In genomic region chr15:101170413-101170980, GRCm38 (mm10) we compare ENCODE assay signal across 25 mouse cellular contexts. TPM values are rescaled to one million over a fixed set of nuclear protein-coding genes. Genes with fewer than 3 reads are reported as not detected.
DNase-seq lines count a peak whose midpoint lies in the region; ATAC-seq and TF ChIP-seq lines count a peak whose summit lies in the region.
"Had no signal": no experiment of that assay in that cellular context is flagged by ENCODE, and none has a peak within 500 bp of the region (broad histone marks: within the 10 kb centered on the region; RNA-seq: fewer than 3 reads in every experiment).

No protein-coding gene starts in this region.

- TF ChIP-seq CTCF in MEL (IDR thresholded peaks at IDR 0.05 in 2 of 3, conservative IDR thresholded peaks at IDR 0.05 in 1 of 3; ENCODE audit: control insufficient read depth in 1 of 3, insufficient read depth in 1 of 3, low read depth in 2 of 3, low read length in 3 of 3, poor library complexity in 1 of 3, severe bottlenecking in 1 of 3) = no peak

- no peaks in the 10 kb centered on the region for H3K9me3 ChIP-seq in liver, embryonic 12.5 days (replicated peaks)
- no peaks in the 10 kb centered on the region for H3K9me3 ChIP-seq in MEL (replicated peaks; ENCODE audit: insufficient read depth, low read length)
- H3K9me3 ChIP-seq in stomach, embryonic 15.5 days = no peaks in the 10 kb centered on the region
- H3K9me3 ChIP-seq: forebrain, embryonic 12.5 days; heart, embryonic 15.5 days; hindbrain, embryonic 13.5 days had no signal

- peak in 1 of 2 experiments; percentile 17; a peak in 2 of 4 replicates for TF ChIP-seq EP300 in MEL (IDR thresholded peaks at IDR 0.05; ENCODE audit: low read depth in 1 of 2, low read length in 2 of 2)

- peaks cover 17% of the 10 kb centered on the region for H3K27me3 ChIP-seq in liver, embryonic 12.5 days (replicated peaks)
- H3K27me3 ChIP-seq in MEL (ENCODE audit: control insufficient read depth in 1 of 2, insufficient read depth in 2 of 2, low read length in 2 of 2) = no peaks in the 10 kb centered on the region
- H3K27me3 ChIP-seq in stomach, embryonic 15.5 days (replicated peaks) = no peaks in the 10 kb centered on the region
- H3K27me3 ChIP-seq: heart, embryonic 15.5 days had no signal

- H3K4me3 ChIP-seq in liver, embryonic 12.5 days = no peak overlapping the region
- peak overlapping the region; percentile 16 to 25 for H3K4me3 ChIP-seq in MEL (ENCODE audit: control insufficient read depth in 1 of 2, insufficient read depth in 1 of 2, low read depth in 2 of 2, low read length in 2 of 2)
- no peak overlapping the region for H3K4me3 ChIP-seq in stomach, embryonic 15.5 days (replicated peaks)
- H3K4me3 ChIP-seq: forebrain, embryonic 12.5 days; heart, adult 2 months; heart, embryonic 15.5 days; hindbrain, embryonic 13.5 days had no signal

- H3K79me2 ChIP-seq in MEL (ENCODE audit: control insufficient read depth, insufficient read depth, low read length, poor library complexity) = peaks cover 16% of the 10 kb centered on the region

- H3K4me1 ChIP-seq in liver, embryonic 12.5 days = peaks cover 54% of the 10 kb centered on the region
- peaks cover 43 to 51% of the 10 kb centered on the region in 2 experiments for H3K4me1 ChIP-seq in MEL (ENCODE audit: control insufficient read depth in 1 of 2, insufficient read depth in 2 of 2, low read length in 2 of 2)
- H3K4me1 ChIP-seq in stomach, embryonic 15.5 days = peaks cover 14% of the 10 kb centered on the region; the same call in 1 of the 2 replicates

- H3K4me2 ChIP-seq in liver, embryonic 12.5 days = peak overlapping the region; percentile 11; the same call in 1 of the 2 replicates
- H3K4me2 ChIP-seq in stomach, embryonic 15.5 days = no peak overlapping the region
- H3K4me2 ChIP-seq: forebrain, embryonic 12.5 days; heart, embryonic 11.5 days; heart, embryonic 15.5 days; hindbrain, embryonic 13.5 days had no signal

- no peak for TF ChIP-seq RAD21 in MEL (IDR thresholded peaks at IDR 0.05; ENCODE audit: low read depth, low read length)

- H3K36me3 ChIP-seq in liver, embryonic 12.5 days = no peaks in the 10 kb centered on the region
- H3K36me3 ChIP-seq in MEL (ENCODE audit: control insufficient read depth in 1 of 2, insufficient read depth in 2 of 2, low read length in 2 of 2) = peaks cover 0 to 61% of the 10 kb centered on the region in 2 experiments; a peak in 2 of 4 replicates
- no peaks in the 10 kb centered on the region for H3K36me3 ChIP-seq in stomach, embryonic 15.5 days
- H3K36me3 ChIP-seq: forebrain, embryonic 12.5 days; heart, embryonic 15.5 days; hindbrain, embryonic 13.5 days had no signal

- ATAC-seq in liver, embryonic 12.5 days = no peak
- ATAC-seq in stomach, embryonic 15.5 days (ENCODE audit: insufficient read depth, low FRiP score, low read depth) = no peak
- ATAC-seq: forebrain, embryonic 16.5 days; hindbrain, postnatal 0 days had no signal

- peak; percentile 13 for DNase-seq in cerebellum, adult 9-10 months
- DNase-seq in cerebellum, adult 11 months = no peak
- DNase-seq in liver (no peak), MEL (ENCODE audit: low read depth, low spot score) (peak; percentile 83)
- DNase-seq in neural tube, embryonic 10.5 days (ENCODE audit: extremely low spot score, low spot score) = no peak
- DNase-seq in right cerebral cortex, postnatal 14 days = no peak
- DNase-seq: adrenal gland, adult 2 months; adrenal gland, postnatal 36 days; cerebellum, postnatal 10 days; gastrocnemius, postnatal 14 days; heart, adult 2 months; heart, postnatal 14 days had no signal

- no peak for TF ChIP-seq POLR2A in MEL (IDR thresholded peaks at IDR 0.05; ENCODE audit: control insufficient read depth in 1 of 2, insufficient read depth in 1 of 2, low read depth in 1 of 2, low read length in 2 of 2, poor library complexity in 1 of 2)

- no peak overlapping the region for H3K9ac ChIP-seq in liver, embryonic 12.5 days
- H3K9ac ChIP-seq in MEL (ENCODE audit: control insufficient read depth, low read depth, low read length, poor library complexity, severe bottlenecking) = peak overlapping the region; percentile 52
- H3K9ac ChIP-seq in stomach, embryonic 15.5 days = no peak overlapping the region
- H3K9ac ChIP-seq: forebrain, embryonic 12.5 days; heart, embryonic 15.5 days; hindbrain, embryonic 13.5 days had no signal

- peak overlapping the region; percentile 46; the same call in 1 of the 2 replicates for H3K27ac ChIP-seq in liver, embryonic 12.5 days
- H3K27ac ChIP-seq in MEL (ENCODE audit: control insufficient read depth, low read depth, low read length) = peak overlapping the region; percentile 96
- H3K27ac ChIP-seq in stomach, embryonic 15.5 days = peak overlapping the region; percentile 65
- H3K27ac ChIP-seq: forebrain, embryonic 12.5 days; heart, adult 2 months; heart, embryonic 15.5 days; hindbrain, embryonic 13.5 days; hindbrain, postnatal 0 days had no signal

- WGBS in liver, embryonic 12.5 days (ENCODE audit: insufficient replicate concordance) = 38% methylated on average over 10 of the region's 10 CpGs
- 71% methylated on average over 10 of the region's 10 CpGs for WGBS in stomach, embryonic 15.5 days

TF ChIP-seq in MEL, 35 proteins besides CTCF, POLR2A, EP300 and RAD21 (continues in another document):
- TF ChIP-seq ZKSCAN1 (IDR thresholded peaks at IDR 0.05; ENCODE audit: low read depth, low read length) = no peak
- peak; percentile 30; the same call in 1 of the 2 replicates for TF ChIP-seq ETS1 (IDR thresholded peaks at IDR 0.05; ENCODE audit: low read depth, low read length)
- peak; percentile 58; the same call in 1 of the 2 replicates for TF ChIP-seq CHD1 (IDR thresholded peaks at IDR 0.05; ENCODE audit: low read depth, low read length)
- peak; percentile 48; the same call in 1 of the 2 replicates for TF ChIP-seq SIN3A (IDR thresholded peaks at IDR 0.05; ENCODE audit: low read length)
- no peak for TF ChIP-seq USF2 (IDR thresholded peaks at IDR 0.05; ENCODE audit: borderline replicate concordance in 1 of 2, insufficient read depth in 1 of 2, low read depth in 1 of 2, low read length in 2 of 2)
- no peak for TF ChIP-seq USF1 (IDR thresholded peaks at IDR 0.05; ENCODE audit: low read depth, low read length)
- TF ChIP-seq ELF1 (IDR thresholded peaks at IDR 0.05; ENCODE audit: low read depth, low read length) = no peak
- no peak for TF ChIP-seq TBP (IDR thresholded peaks at IDR 0.05; ENCODE audit: low read depth, low read length)
- no peak for TF ChIP-seq GABPA (IDR thresholded peaks at IDR 0.05; ENCODE audit: low read depth, low read length)
- no peak for TF ChIP-seq MEF2A (IDR thresholded peaks at IDR 0.05; ENCODE audit: extremely low read depth, insufficient replicate concordance, low read depth, low read length, poor library complexity, severe bottlenecking)
- TF ChIP-seq RCOR1 (IDR thresholded peaks at IDR 0.05; ENCODE audit: low read depth, low read length) = peak; percentile 53
- peak; percentile 68 for TF ChIP-seq MXI1 (IDR thresholded peaks at IDR 0.05; ENCODE audit: low read depth, low read length)
- TF ChIP-seq MAFK (IDR thresholded peaks at IDR 0.05; ENCODE audit: borderline replicate concordance, low read depth, low read length) = no peak
- TF ChIP-seq MAZ (IDR thresholded peaks at IDR 0.05; ENCODE audit: low read depth, low read length) = no peak
- TF ChIP-seq POLR2AphosphoS5 (IDR thresholded peaks at IDR 0.05; ENCODE audit: borderline replicate concordance, low read depth, low read length) = no peak
- no peak for TF ChIP-seq ZMIZ1 (IDR thresholded peaks at IDR 0.05; ENCODE audit: low read depth, low read length)
- no peak for TF ChIP-seq GATA1 (IDR thresholded peaks at IDR 0.05; ENCODE audit: low read depth, low read length)
- peak; percentile 41; the same call in 1 of the 2 replicates for TF ChIP-seq MAX (IDR thresholded peaks at IDR 0.05; ENCODE audit: low read length)
- no peak for TF ChIP-seq NRF1 (IDR thresholded peaks at IDR 0.05; ENCODE audit: insufficient read depth, low read depth, low read length, poor library complexity, severe bottlenecking)
- no peak for TF ChIP-seq UBTF (IDR thresholded peaks at IDR 0.05; ENCODE audit: borderline replicate concordance, insufficient read depth, low read depth, low read length)
- peak; percentile 33; the same call in 1 of the 2 replicates for TF ChIP-seq NELFE (IDR thresholded peaks at IDR 0.05; ENCODE audit: low read depth, low read length)
- TF ChIP-seq MYC (IDR thresholded peaks at IDR 0.05; ENCODE audit: low read depth, low read length) = peak; percentile 54; the same call in 1 of the 2 replicates
- no peak for TF ChIP-seq CHD2 (IDR thresholded peaks at IDR 0.05; ENCODE audit: low read length)

RNA-seq across cellular contexts. Expression of gene Acvr1b, which starts 3.4 kb away (rescaled TPM):
- 1.9 and 2.2 TPM in 2 replicates for polyA plus RNA-seq in liver, embryonic 12.5 days (2016; fragmentation: Nextera tagmentation; extraction: Ambion mirVana)
- 9.7 and 10.4 TPM in 2 replicates for total RNA-seq in MEL (2012; rRNA removed)
- polyA plus RNA-seq in MEL (2012; ENCODE audit: insufficient read depth in 1 of 2, insufficient read length in 2 of 2, low read depth in 1 of 2, low replicate concordance in 2 of 2, missing spikeins in 1 of 2) = 10 to 100 TPM in 1 of 2 experiments, not detected in 1; 13.2 TPM
- polyA plus RNA-seq in stomach, embryonic 15.5 days (2015; fragmentation: Nextera tagmentation; extraction: Ambion mirVana) = 8.9 and 9.9 TPM in 2 replicates

RNA-seq across cellular contexts. Expression of gene Acvrl1, which starts 42.2 kb away (rescaled TPM):
- polyA plus RNA-seq in liver, embryonic 12.5 days (2016; fragmentation: Nextera tagmentation; extraction: Ambion mirVana) = 1.8 TPM in 2 replicates
- total RNA-seq in MEL (2012; rRNA removed) = 0.08 TPM in 1 of 2 replicates, not detected in the other
- polyA plus RNA-seq in MEL (2012; ENCODE audit: insufficient read depth in 1 of 2, insufficient read length in 2 of 2, low read depth in 1 of 2, low replicate concordance in 2 of 2, missing spikeins in 1 of 2) = under 1 TPM in 1 of 2 experiments, not detected in 1; 0.18 TPM
- 27.0 and 28.4 TPM in 2 replicates for polyA plus RNA-seq in stomach, embryonic 15.5 days (2015; fragmentation: Nextera tagmentation; extraction: Ambion mirVana)

RNA-seq across cellular contexts. Expression of gene Grasp, which starts 53.5 kb away (rescaled TPM):
- polyA plus RNA-seq in liver, embryonic 12.5 days (2016; fragmentation: Nextera tagmentation; extraction: Ambion mirVana) = 0.81 and 1.3 TPM in 2 replicates
- 3.7 and 4.1 TPM in 2 replicates for total RNA-seq in MEL (2012; rRNA removed)
- 1 to 10 TPM in 1 of 2 experiments, not detected in 1; 6.3 TPM for polyA plus RNA-seq in MEL (2012; ENCODE audit: insufficient read depth in 1 of 2, insufficient read length in 2 of 2, low read depth in 1 of 2, low replicate concordance in 2 of 2, missing spikeins in 1 of 2)
- 6.0 and 7.3 TPM in 2 replicates for polyA plus RNA-seq in stomach, embryonic 15.5 days (2015; fragmentation: Nextera tagmentation; extraction: Ambion mirVana)

RNA-seq across cellular contexts. Expression of gene Ankrd33, which starts 54.9 kb away (rescaled TPM):
- not detected in 2 replicates for polyA plus RNA-seq in liver, embryonic 12.5 days (2016; fragmentation: Nextera tagmentation; extraction: Ambion mirVana)
- total RNA-seq in MEL (2012; rRNA removed) = not detected in 2 replicates
- not detected for polyA plus RNA-seq in MEL (2012; ENCODE audit: insufficient read depth in 1 of 2, insufficient read length in 2 of 2, low read depth in 1 of 2, low replicate concordance in 2 of 2, missing spikeins in 1 of 2)
- not detected in 2 replicates for polyA plus RNA-seq in stomach, embryonic 15.5 days (2015; fragmentation: Nextera tagmentation; extraction: Ambion mirVana)
- total RNA-seq: gastrocnemius, adult 18-20 months; gastrocnemius, postnatal 14 days; heart, adult 2 months; heart, postnatal 14 days; hematopoietic stem cell, adult 5-6 weeks; hindbrain, postnatal 0 days had no signal
- polyA plus RNA-seq: C2C12; embryonic facial prominence, embryonic 11.5 days; forebrain, embryonic 12.5 days; forebrain, embryonic 16.5 days; gonadal fat pad, adult 2 months; heart, adult 2 months; heart, embryonic 11.5 days; heart, embryonic 15.5 days; hindbrain, embryonic 13.5 days; hindbrain, postnatal 0 days had no signal

Comparison
In these comparisons a context has a peak if more than half of its experiments do, and no peak if none do; other contexts are left out.
1. DNase-seq: peak in cerebellum, adult 9-10 months (single experiment) and MEL (single experiment); none in cerebellum, adult 11 months (single experiment), liver (single experiment), neural tube, embryonic 10.5 days (single experiment) and right cerebral cortex, postnatal 14 days (single experiment).
2. H3K27ac ChIP-seq: peak in every context shown above with its lines; median percentile 96 in MEL; 65 in stomach, embryonic 15.5 days; 46 in liver, embryonic 12.5 days.
3. H3K4me3 ChIP-seq: peak in MEL (2 of 2); none in liver, embryonic 12.5 days (single experiment) and stomach, embryonic 15.5 days (single experiment).